ENCODE assay signal across 36 mouse cellular contexts in genomic region chr3:92486307-92486706, GRCm38 (mm10). TPM values are rescaled to one million over a fixed set of nuclear protein-coding genes. Genes with fewer than 3 reads are reported as not detected.
DNase-seq lines count a peak whose midpoint lies in the region; ATAC-seq and TF ChIP-seq lines count a peak whose summit lies in the region.
"Had no signal": no experiment of that assay in that cellular context is flagged by ENCODE, and none has a peak within 500 bp of the region (broad histone marks: within the 10 kb centered on the region; RNA-seq: fewer than 3 reads in every experiment).

No protein-coding gene starts in this region.

- no peaks in the 10 kb centered on the region for H3K4me1 ChIP-seq in lung, embryonic 14.5 days (ENCODE audit: insufficient read depth)
- H3K4me1 ChIP-seq: embryonic facial prominence, embryonic 12.5 days; midbrain, embryonic 13.5 days had no signal

- H3K9me3 ChIP-seq in lung, embryonic 14.5 days (ENCODE audit: low read depth, low read length), result no peaks in the 10 kb centered on the region
- H3K9me3 ChIP-seq: embryonic facial prominence, embryonic 12.5 days; midbrain, embryonic 13.5 days had no signal

- H3K27me3 ChIP-seq in lung, embryonic 14.5 days (ENCODE audit: insufficient read depth, low read length), result no peaks in the 10 kb centered on the region
- H3K27me3 ChIP-seq: embryonic facial prominence, embryonic 12.5 days; midbrain, embryonic 13.5 days; Patski had no signal

- no peak overlapping the region for H3K9ac ChIP-seq in lung, embryonic 14.5 days
- H3K9ac ChIP-seq: embryonic facial prominence, embryonic 12.5 days; liver, embryonic 14.5 days; midbrain, embryonic 13.5 days had no signal

- peak; percentile 14 for DNase-seq in heart, adult 11 months
- DNase-seq in heart, postnatal 14 days, result no peak
- DNase-seq in lung, embryonic 14.5 days, result peak; percentile 32
- no peak for DNase-seq in lung, postnatal 4 days
- DNase-seq in urinary bladder, postnatal 14 days (ENCODE audit: low spot score), result peak; percentile 59
- no peak for DNase-seq in urinary bladder, postnatal 10 days (ENCODE audit: low spot score)
- no peak for DNase-seq in B cell, adult 2 months
- DNase-seq in neural tube, embryonic 10.5 days (ENCODE audit: extremely low spot score, low spot score), result no peak
- DNase-seq: cerebellum, adult 8-10 months; cerebellum, postnatal 36 days; gastrocnemius, postnatal 10 days; kidney, adult 11 months; kidney, postnatal 10 days; layer of hippocampus, postnatal 36 days; left cerebral cortex, postnatal 4 days; liver; thymus, adult 2 months; thymus, postnatal 4 days had no signal

- intact Hi-C loops in heart, postnatal 14 days (cut with DNase I), result no loop called here

- ATAC-seq in lung, embryonic 14.5 days (ENCODE audit: insufficient read depth), result no peak
- ATAC-seq: forebrain, embryonic 16.5 days; hindbrain, embryonic 16.5 days; midbrain, embryonic 13.5 days had no signal

- no peak for TF ChIP-seq CTCF in lung, embryonic 14.5 days (IDR thresholded peaks at IDR 0.05; ENCODE audit: low read depth)

- H3K27ac ChIP-seq in lung, embryonic 14.5 days (ENCODE audit: low read depth), result no peak overlapping the region; the same call in 1 of the 2 replicates
- H3K27ac ChIP-seq: embryonic facial prominence, embryonic 12.5 days; liver, embryonic 14.5 days; macrophage; midbrain, embryonic 13.5 days had no signal

- no peak overlapping the region for H3K4me2 ChIP-seq in lung, embryonic 14.5 days
- H3K4me2 ChIP-seq: embryonic facial prominence, embryonic 12.5 days; midbrain, embryonic 13.5 days had no signal

- WGBS in lung, embryonic 14.5 days, result 21% methylated on average over 1 of the region's 1 CpGs

- no peak overlapping the region for H3K4me3 ChIP-seq in lung, embryonic 14.5 days (ENCODE audit: low read depth, low read length)
- H3K4me3 ChIP-seq: embryonic facial prominence, embryonic 12.5 days; erythroblast, embryonic 14.5 days; midbrain, embryonic 13.5 days had no signal

- H3K36me3 ChIP-seq in lung, embryonic 14.5 days (ENCODE audit: insufficient read depth), result no peaks in the 10 kb centered on the region
- H3K36me3 ChIP-seq: embryonic facial prominence, embryonic 12.5 days; midbrain, embryonic 13.5 days had no signal

RNA-seq across cellular contexts. Expression of gene Sprr1a, which starts 0.6 kb away (rescaled TPM):
- not detected for total RNA-seq in heart, postnatal 14 days (2021)
- not detected in 2 replicates for polyA plus RNA-seq in lung, embryonic 14.5 days (2014; fragmentation: Nextera tagmentation; extraction: Ambion mirVana)
- total RNA-seq: adrenal gland, postnatal 10 days; gastrocnemius, postnatal 10 days; heart, postnatal 25 days; layer of hippocampus, postnatal 36 days; left cerebral cortex, postnatal 4 days; megakaryocyte-erythroid progenitor cell, adult 5-6 weeks; MEL had no signal
- polyA plus RNA-seq: erythroblast, embryonic 14.5 days; forebrain, embryonic 11.5 days; forebrain, embryonic 16.5 days; heart, embryonic 14.5 days; hindbrain, embryonic 11.5 days; liver, embryonic 14.5 days; macrophage; midbrain, embryonic 13.5 days; neural tube, embryonic 14.5 days had no signal

RNA-seq across cellular contexts. Expression of gene Sprr4, which starts 14.0 kb away (rescaled TPM):
- total RNA-seq in heart, postnatal 14 days (2021), result not detected
- not detected in 2 replicates for polyA plus RNA-seq in lung, embryonic 14.5 days (2014; fragmentation: Nextera tagmentation; extraction: Ambion mirVana)
- total RNA-seq: adrenal gland, postnatal 10 days; gastrocnemius, postnatal 10 days; heart, postnatal 25 days; layer of hippocampus, postnatal 36 days; left cerebral cortex, postnatal 4 days; megakaryocyte-erythroid progenitor cell, adult 5-6 weeks; MEL had no signal
- polyA plus RNA-seq: embryonic facial prominence, embryonic 12.5 days; erythroblast, embryonic 14.5 days; forebrain, embryonic 11.5 days; forebrain, embryonic 16.5 days; gonadal fat pad, adult 2 months; heart, embryonic 14.5 days; hindbrain, embryonic 11.5 days; hindbrain, embryonic 16.5 days; large intestine, adult 2 months; liver, embryonic 14.5 days; macrophage; midbrain, embryonic 13.5 days; neural tube, embryonic 14.5 days; Patski; thymus, adult 2 months had no signal

RNA-seq across cellular contexts. Expression of gene Sprr3, which starts 27.8 kb away (rescaled TPM):
- total RNA-seq in heart, postnatal 14 days (2021), result not detected
- polyA plus RNA-seq in lung, embryonic 14.5 days (2014; fragmentation: Nextera tagmentation; extraction: Ambion mirVana), result not detected in 2 replicates
- total RNA-seq: adrenal gland, postnatal 10 days; gastrocnemius, postnatal 10 days; heart, postnatal 25 days; layer of hippocampus, postnatal 36 days; left cerebral cortex, postnatal 4 days; megakaryocyte-erythroid progenitor cell, adult 5-6 weeks; MEL had no signal
- polyA plus RNA-seq: embryonic facial prominence, embryonic 12.5 days; erythroblast, embryonic 14.5 days; forebrain, embryonic 11.5 days; forebrain, embryonic 16.5 days; gonadal fat pad, adult 2 months; heart, embryonic 14.5 days; hindbrain, embryonic 11.5 days; hindbrain, embryonic 16.5 days; liver, embryonic 14.5 days; macrophage; midbrain, embryonic 13.5 days; neural tube, embryonic 14.5 days; Patski had no signal

RNA-seq across cellular contexts. Expression of gene Sprr1b, which starts 47.7 kb away (rescaled TPM):
- total RNA-seq in heart, postnatal 14 days (2021), result not detected
- not detected in 2 replicates for polyA plus RNA-seq in lung, embryonic 14.5 days (2014; fragmentation: Nextera tagmentation; extraction: Ambion mirVana)
- total RNA-seq: adrenal gland, postnatal 10 days; gastrocnemius, postnatal 10 days; heart, postnatal 25 days; layer of hippocampus, postnatal 36 days; left cerebral cortex, postnatal 4 days; megakaryocyte-erythroid progenitor cell, adult 5-6 weeks; MEL had no signal
- polyA plus RNA-seq: embryonic facial prominence, embryonic 12.5 days; erythroblast, embryonic 14.5 days; forebrain, embryonic 11.5 days; forebrain, embryonic 16.5 days; gonadal fat pad, adult 2 months; heart, embryonic 14.5 days; hindbrain, embryonic 11.5 days; hindbrain, embryonic 16.5 days; large intestine, adult 2 months; liver, embryonic 14.5 days; macrophage; midbrain, embryonic 13.5 days; neural tube, embryonic 14.5 days had no signal

RNA-seq across cellular contexts. Expression of gene 2310046K23Rik, which starts 48.0 kb away (rescaled TPM):
- total RNA-seq in heart, postnatal 14 days (2021), result not detected
- polyA plus RNA-seq in lung, embryonic 14.5 days (2014; fragmentation: Nextera tagmentation; extraction: Ambion mirVana), result not detected in 2 replicates
- total RNA-seq: adrenal gland, postnatal 10 days; gastrocnemius, postnatal 10 days; heart, postnatal 25 days; layer of hippocampus, postnatal 36 days; left cerebral cortex, postnatal 4 days; megakaryocyte-erythroid progenitor cell, adult 5-6 weeks; MEL had no signal
- polyA plus RNA-seq: embryonic facial prominence, embryonic 12.5 days; erythroblast, embryonic 14.5 days; forebrain, embryonic 11.5 days; forebrain, embryonic 16.5 days; gonadal fat pad, adult 2 months; heart, embryonic 14.5 days; hindbrain, embryonic 11.5 days; hindbrain, embryonic 16.5 days; large intestine, adult 2 months; liver, embryonic 14.5 days; macrophage; midbrain, embryonic 13.5 days; neural tube, embryonic 14.5 days; Patski had no signal

Comparison
In these comparisons a context has a peak if more than half of its experiments do, and no peak if none do; other contexts are left out.
1. DNase-seq: peak in heart, adult 11 months (single experiment), lung, embryonic 14.5 days (single experiment) and urinary bladder, postnatal 14 days (single experiment); none in heart, postnatal 14 days (0 of 2), lung, postnatal 4 days (0 of 2), urinary bladder, postnatal 10 days (single experiment), B cell, adult 2 months (0 of 2) and neural tube, embryonic 10.5 days (single experiment).